Mouse (Mus musculus) embryonic facial prominence, embryonic 14.5 days (tissue): ENCODE data around the gene Atxn10. TPM values are rescaled to one million over a fixed set of nuclear protein-coding genes. Genes with fewer than 3 reads are reported as not detected.
A peak's percentile ranks its signal among the peaks of the same experiment; 100 is the strongest.

Experiments used
- ATAC-seq: fragments of 200-750 bp; cut with Nextera tagmentation; 2 replicates; pipeline ENCODE4 v1.8.0; 2017; ENCODE audit warnings: low read depth, moderate number of reproducible peaks, moderate TSS enrichment
- DNase-seq: peaks from one replicate; pipeline ENCODE4 v3.0.0-alpha.2; 2015; ENCODE audit warnings: low spot score
- H3K27ac ChIP-seq: fragments of 300-500 bp; sonication (generic); replicated peaks from 2 replicates; pipeline ENCODE4 v1.5.1; 2014; ENCODE audit warnings: low read depth, mild to moderate bottlenecking, low read length, moderate library complexity
- H3K27me3 ChIP-seq: fragments of 300-500 bp; sonication (generic); replicated peaks from 2 replicates; pipeline ENCODE4 v1.6.1; 2014; ENCODE audit warnings: low read length; ENCODE audit not compliant: control insufficient read depth, insufficient read depth
- H3K36me3 ChIP-seq: fragments of 300-500 bp; sonication (generic); 2 replicates; pipeline ENCODE4 v1.6.1; 2014; ENCODE audit warnings: low read length, mixed read lengths; ENCODE audit not compliant: control insufficient read depth, insufficient read depth
- H3K4me1 ChIP-seq: fragments of 300-500 bp; sonication (generic); 2 replicates; pipeline ENCODE4 v1.6.1; 2014; ENCODE audit warnings: antibody characterized with exemption, low read length; ENCODE audit not compliant: control insufficient read depth, insufficient read depth
- H3K4me2 ChIP-seq: fragments of 300-500 bp; sonication (generic); 2 replicates; pipeline ENCODE4 v1.6.1; 2014; ENCODE audit warnings: low read depth, mild to moderate bottlenecking, low read length, moderate library complexity, mixed read lengths
- H3K4me3 ChIP-seq: fragments of 300-500 bp; sonication (generic); 2 replicates; pipeline ENCODE4 v1.5.1; 2014; ENCODE audit warnings: low read depth, mild to moderate bottlenecking, low read length
- H3K9ac ChIP-seq: fragments of 300-500 bp; sonication (generic); 2 replicates; pipeline ENCODE4 v1.6.1; 2014; ENCODE audit warnings: low read depth, mild to moderate bottlenecking, low read length, moderate library complexity, mixed read lengths
- H3K9me3 ChIP-seq: fragments of 300-500 bp; sonication (generic); 2 replicates; pipeline ENCODE4 v1.6.1; 2016; ENCODE audit warnings: low read length; ENCODE audit not compliant: control insufficient read depth
- WGBS: fragments of 180-500 bp; shearing (Covaris S2); extraction: QIAGEN DNeasy Blood & Tissue Kit; methylation state at CpG from one replicate; pipeline ENCODE4 v1.1.7; 2014; 5-methylcytosine and 5-hydroxymethylcytosine counted together
- polyA plus RNA-seq: library from polyadenylated mRNA; unstranded; fragments of >200 nt; fragmentation: Nextera tagmentation; extraction: Ambion mirVana; gene quantifications from 2 replicates; pipeline ENCODE4 v1.2.1, GENCODE M21; 2014

The Atxn10 gene
- polyA plus RNA-seq, 1 experiment from 2014 or later: 261 TPM

GRCm38 (mm10) chr15:85401926-85402325 is 65.9 kb downstream of the Atxn10 start:
- peaks cover 11% of the 10 kb centered on the region for H3K36me3 ChIP-seq
- WGBS: 70% methylated on average over 7 of the region's 7 CpGs
- no peak for ATAC-seq

GRCm38 (mm10) chr15:85403256-85403731 is 67.2 kb downstream of the Atxn10 start:
- H3K27ac ChIP-seq: 0 out of 2 replicates have a peak overlapping the region, but pooled peaks have one; percentile 15
- no peaks in the 10 kb centered on the region for H3K4me1 ChIP-seq
- H3K4me3 ChIP-seq: no peak overlapping the region
- no peaks in the 10 kb centered on the region for H3K9me3 ChIP-seq
- H3K27me3 ChIP-seq: no peaks in the 10 kb centered on the region
- DNase-seq (peak; percentile 88), ATAC-seq (peak; percentile 82)
- H3K9ac ChIP-seq: no peak overlapping the region
- 0 out of 2 replicates have a peak, but pooled peaks cover 6% of the 10 kb centered on the region for H3K36me3 ChIP-seq
- 73% methylated on average over 4 of the region's 4 CpGs for WGBS
- no peak overlapping the region for H3K4me2 ChIP-seq

More at GRCm38 (mm10) chr15:85401926-85402325, 65.9 kb downstream of the Atxn10 start:
- Histone ChIP-seq H3K4me2 (no peak overlapping the region), H3K27ac (no peak overlapping the region), H3K9me3 (no peaks in the 10 kb centered on the region), H3K9ac (no peak overlapping the region), H3K27me3 (no peaks in the 10 kb centered on the region), H3K4me3 (no peak overlapping the region), H3K4me1 (no peaks in the 10 kb centered on the region)
- no peak for DNase-seq

- no peak for ATAC-seq
- 67% methylated on average over 4 of the region's 4 CpGs for WGBS
- H3K9ac ChIP-seq: no peak overlapping the region
Measured at GRCm38 (mm10) chr15:85404739-85405138, 68.7 kb downstream of the Atxn10 start.

GRCm38 (mm10) chr15:85405567-85405966 is 69.5 kb downstream of the Atxn10 start:
- Histone ChIP-seq H3K4me2 (no peak overlapping the region), H3K9me3 (no peaks in the 10 kb centered on the region), H3K4me1 (no peaks in the 10 kb centered on the region), H3K9ac (no peak overlapping the region), H3K4me3 (no peak overlapping the region), H3K27ac (no peak overlapping the region), H3K27me3 (no peaks in the 10 kb centered on the region), H3K36me3 (0 out of 2 replicates have a peak, but pooled peaks cover 10% of the 10 kb centered on the region)
- ATAC-seq (no peak), DNase-seq (no peak)
- WGBS: 86% methylated on average over 3 of the region's 3 CpGs

More at GRCm38 (mm10) chr15:85404739-85405138, 68.7 kb downstream of the Atxn10 start:
- H3K27ac ChIP-seq: no peak overlapping the region
- no peaks in the 10 kb centered on the region for H3K4me1 ChIP-seq
- no peaks in the 10 kb centered on the region for H3K27me3 ChIP-seq
- H3K4me2 ChIP-seq: no peak overlapping the region
- no peak for DNase-seq
- 0 out of 2 replicates have a peak, but pooled peaks cover 6% of the 10 kb centered on the region for H3K36me3 ChIP-seq
- H3K9me3 ChIP-seq: no peaks in the 10 kb centered on the region
- H3K4me3 ChIP-seq: no peak overlapping the region

GRCm38 (mm10) chr15:85406846-85407245 is 70.8 kb downstream of the Atxn10 start:
- Histone ChIP-seq H3K4me3 (no peak overlapping the region), H3K9ac (no peak overlapping the region), H3K4me2 (no peak overlapping the region), H3K27ac (no peak overlapping the region), H3K4me1 (no peaks in the 10 kb centered on the region), H3K27me3 (no peaks in the 10 kb centered on the region), H3K36me3 (0 out of 2 replicates have a peak, but pooled peaks cover 10% of the 10 kb centered on the region), H3K9me3 (no peaks in the 10 kb centered on the region)
- ATAC-seq: no peak
- WGBS: 50% methylated on average over 1 of the region's 1 CpGs
- DNase-seq: no peak

- no peaks in the 10 kb centered on the region for H3K9me3 ChIP-seq
- no peaks in the 10 kb centered on the region for H3K27me3 ChIP-seq
- H3K4me1 ChIP-seq: no peaks in the 10 kb centered on the region
- WGBS: 84% methylated on average over 3 of the region's 3 CpGs
- no peak overlapping the region for H3K4me2 ChIP-seq
- H3K36me3 ChIP-seq: 0 out of 2 replicates have a peak, but pooled peaks cover 10% of the 10 kb centered on the region
- H3K4me3 ChIP-seq: no peak overlapping the region
- H3K27ac ChIP-seq: no peak overlapping the region
- DNase-seq: no peak
- no peak overlapping the region for H3K9ac ChIP-seq
- ATAC-seq: no peak
Measured at GRCm38 (mm10) chr15:85407342-85407741, 71.3 kb downstream of the Atxn10 start.

GRCm38 (mm10) chr15:85408790-85409189 is 72.7 kb downstream of the Atxn10 start:
- Histone ChIP-seq H3K27ac (no peak overlapping the region), H3K4me2 (no peak overlapping the region), H3K4me3 (no peak overlapping the region), H3K4me1 (no peaks in the 10 kb centered on the region), H3K9ac (no peak overlapping the region), H3K9me3 (no peaks in the 10 kb centered on the region), H3K27me3 (no peaks in the 10 kb centered on the region), H3K36me3 (0 out of 2 replicates have a peak, but pooled peaks cover 10% of the 10 kb centered on the region)
- ATAC-seq (no peak), DNase-seq (no peak)
- WGBS: 85% methylated on average over 5 of the region's 5 CpGs

GRCm38 (mm10) chr15:85409245-85409783 is 73.3 kb downstream of the Atxn10 start:
- H3K36me3 ChIP-seq: 0 out of 2 replicates have a peak, but pooled peaks cover 10% of the 10 kb centered on the region
- no peak overlapping the region for H3K4me2 ChIP-seq
- H3K9ac ChIP-seq: no peak overlapping the region
- no peak overlapping the region for H3K4me3 ChIP-seq
- no peak overlapping the region for H3K27ac ChIP-seq
- H3K9me3 ChIP-seq: no peaks in the 10 kb centered on the region
- H3K27me3 ChIP-seq: no peaks in the 10 kb centered on the region
- ATAC-seq: no peak
- H3K4me1 ChIP-seq: no peaks in the 10 kb centered on the region
- peak; percentile 43 for DNase-seq
- WGBS: 71% methylated on average over 8 of the region's 8 CpGs

GRCm38 (mm10) chr15:85409836-85410235 is 73.8 kb downstream of the Atxn10 start:
- no peak overlapping the region for H3K9ac ChIP-seq
- H3K27ac ChIP-seq: no peak overlapping the region
- no peak for ATAC-seq
- H3K27me3 ChIP-seq: no peaks in the 10 kb centered on the region
- no peak for DNase-seq
- no peak overlapping the region for H3K4me2 ChIP-seq
- 55% methylated on average over 6 of the region's 6 CpGs for WGBS
- H3K9me3 ChIP-seq: no peaks in the 10 kb centered on the region
- no peaks in the 10 kb centered on the region for H3K4me1 ChIP-seq
- H3K36me3 ChIP-seq: 0 out of 2 replicates have a peak, but pooled peaks cover 10% of the 10 kb centered on the region
- H3K4me3 ChIP-seq: no peak overlapping the region
